In genomic region chr11:84960291-84960690, GRCm38 (mm10) we compare ENCODE assay signal across 11 mouse cellular contexts. TPM values are rescaled to one million over a fixed set of nuclear protein-coding genes. Genes with fewer than 3 reads are reported as not detected.
A peak's percentile ranks its signal among the peaks of the same experiment; 100 is the strongest.
DNase-seq lines count a peak whose midpoint lies in the region; ATAC-seq and TF ChIP-seq lines count a peak whose summit lies in the region.
"Had no signal": no experiment of that assay in that cellular context is flagged by ENCODE, and none has a peak within 500 bp of the region (broad histone marks: within the 10 kb centered on the region; RNA-seq: fewer than 3 reads in every experiment).

No protein-coding gene starts in this region.

- H3K27ac ChIP-seq in forebrain, embryonic 10.5 days, result peak overlapping the region; percentile 60
- no peak overlapping the region for H3K27ac ChIP-seq in forebrain, embryonic 15.5 days (replicated peaks)
- H3K27ac ChIP-seq in heart, embryonic 16.5 days (ENCODE audit: low read length), result no peak overlapping the region
- peak overlapping the region; percentile 36 for H3K27ac ChIP-seq in left cerebral cortex, adult 2 months
- no peak overlapping the region for H3K27ac ChIP-seq in small intestine, adult 2 months (ENCODE audit: insufficient read depth, low read depth, low read length)

- 29% methylated on average over 3 of the region's 3 CpGs for WGBS in forebrain, embryonic 10.5 days
- 35% methylated on average over 3 of the region's 3 CpGs for WGBS in forebrain, embryonic 15.5 days
- 44% methylated on average over 3 of the region's 3 CpGs for WGBS in heart, embryonic 16.5 days
- 68% methylated on average over 3 of the region's 3 CpGs for WGBS in small intestine, adult 2 months

- ATAC-seq in forebrain, embryonic 15.5 days (replicated peaks), result no peak
- ATAC-seq in heart, embryonic 16.5 days (replicated peaks; ENCODE audit: extremely low read depth, insufficient read depth, low FRiP score), result no peak
- ATAC-seq: forebrain, embryonic 16.5 days; hindbrain, embryonic 16.5 days had no signal

- no peak for TF ChIP-seq POLR2A in small intestine, adult 2 months (IDR thresholded peaks at IDR 0.05; ENCODE audit: low read depth, low read length)

- peaks cover 51% of the 10 kb centered on the region for H3K27me3 ChIP-seq in forebrain, embryonic 10.5 days (ENCODE audit: poor library complexity, severe bottlenecking)
- peaks cover 44% of the 10 kb centered on the region for H3K27me3 ChIP-seq in forebrain, embryonic 15.5 days
- H3K27me3 ChIP-seq in heart, embryonic 16.5 days (ENCODE audit: control insufficient read depth, insufficient read depth, low read length), result peaks cover 31% of the 10 kb centered on the region
- H3K27me3 ChIP-seq in small intestine, adult 2 months (ENCODE audit: control insufficient read depth, insufficient read depth, low read length), result no peaks in the 10 kb centered on the region

- H3K9me3 ChIP-seq in forebrain, embryonic 10.5 days, result no peaks in the 10 kb centered on the region
- no peaks in the 10 kb centered on the region for H3K9me3 ChIP-seq in forebrain, embryonic 15.5 days
- H3K9me3 ChIP-seq in heart, embryonic 16.5 days (replicated peaks; ENCODE audit: control insufficient read depth, low read length), result no peaks in the 10 kb centered on the region

- H3K4me2 ChIP-seq in forebrain, embryonic 15.5 days (replicated peaks), result no peak overlapping the region
- peak overlapping the region; percentile 31; the same call in 1 of the 2 replicates for H3K4me2 ChIP-seq in heart, embryonic 16.5 days (ENCODE audit: low read depth, low read length)

- peaks cover 42% of the 10 kb centered on the region for H3K4me1 ChIP-seq in forebrain, embryonic 10.5 days
- H3K4me1 ChIP-seq in forebrain, embryonic 15.5 days, result peaks cover 15% of the 10 kb centered on the region
- peaks cover 20% of the 10 kb centered on the region for H3K4me1 ChIP-seq in heart, embryonic 16.5 days (ENCODE audit: control insufficient read depth, insufficient read depth, low read length)
- peaks cover 53% of the 10 kb centered on the region for H3K4me1 ChIP-seq in small intestine, adult 2 months (ENCODE audit: control insufficient read depth, insufficient read depth, insufficient read length, low read length)

- H3K9ac ChIP-seq in forebrain, embryonic 15.5 days (replicated peaks), result no peak overlapping the region
- H3K9ac ChIP-seq in heart, embryonic 16.5 days (ENCODE audit: low read length), result no peak overlapping the region

- no peak overlapping the region for H3K4me3 ChIP-seq in forebrain, embryonic 10.5 days
- H3K4me3 ChIP-seq in forebrain, embryonic 15.5 days, result no peak overlapping the region
- no peak overlapping the region for H3K4me3 ChIP-seq in heart, embryonic 16.5 days (ENCODE audit: low read length)
- no peak overlapping the region; the same call in 1 of the 2 replicates for H3K4me3 ChIP-seq in left cerebral cortex, adult 2 months
- H3K4me3 ChIP-seq in small intestine, adult 2 months (ENCODE audit: low read depth, low read length), result 0 out of 2 replicates have a peak overlapping the region, but pooled peaks have one; percentile 44

- intact Hi-C loops in left cerebral cortex, adult 2 months (cut with DNase I), result no loop called here

- H3K36me3 ChIP-seq in forebrain, embryonic 10.5 days (replicated peaks), result no peaks in the 10 kb centered on the region
- H3K36me3 ChIP-seq in forebrain, embryonic 15.5 days, result no peaks in the 10 kb centered on the region
- no peaks in the 10 kb centered on the region for H3K36me3 ChIP-seq in heart, embryonic 16.5 days (ENCODE audit: control insufficient read depth, insufficient read depth)
- H3K36me3 ChIP-seq in small intestine, adult 2 months (ENCODE audit: control insufficient read depth, insufficient read depth, low read length), result peaks cover 5% of the 10 kb centered on the region; the same call in 1 of the 2 replicates

- no peak for TF ChIP-seq CTCF in left cerebral cortex, adult 2 months (IDR thresholded peaks at IDR 0.05)
- TF ChIP-seq CTCF in small intestine, adult 2 months (IDR thresholded peaks at IDR 0.05; ENCODE audit: extremely low read depth, insufficient read length, insufficient replicate concordance, low read depth, low read length), result no peak

- DNase-seq in forebrain, embryonic 10.5 days (ENCODE audit: extremely low spot score, low spot score), result no peak
- no peak for DNase-seq in heart, adult 11 months
- DNase-seq in left cerebral cortex, adult 2 months (ENCODE audit: extremely low spot score in 1 of 2, low spot score in 2 of 2), result no peak
- no peak for DNase-seq in left cerebral cortex, adult 9 months (ENCODE audit: low spot score in 2 of 2)
- DNase-seq: liver had no signal

RNA-seq across cellular contexts. Expression of gene Car4, which starts 2.7 kb away (rescaled TPM):
- 3.7 and 3.8 TPM in 2 replicates for polyA plus RNA-seq in forebrain, embryonic 10.5 days (2016; fragmentation: Nextera tagmentation; extraction: Ambion mirVana)
- polyA plus RNA-seq in forebrain, embryonic 15.5 days (2015; fragmentation: Nextera tagmentation; extraction: Ambion mirVana), result 1.9 and 2.7 TPM in 2 replicates
- polyA plus RNA-seq in heart, embryonic 16.5 days (2015; fragmentation: Nextera tagmentation; extraction: Ambion mirVana), result 1.0 and 1.1 TPM in 2 replicates
- total RNA-seq in left cerebral cortex, adult 2 months (2021), result 100 to 1,000 TPM in 1 of 2 experiments, 10 to 100 TPM in 1; 78.6 to 101 TPM
- polyA plus RNA-seq in small intestine, adult 2 months (2012; rRNA removed), result 13.9 and 46.7 TPM in 2 replicates
- polyA plus RNA-seq: C2C12 had no signal

RNA-seq across cellular contexts. Expression of gene Znhit3, which starts 44.1 kb away (rescaled TPM):
- 97.6 and 99.8 TPM in 2 replicates for polyA plus RNA-seq in forebrain, embryonic 10.5 days (2016; fragmentation: Nextera tagmentation; extraction: Ambion mirVana)
- 61.7 and 67.8 TPM in 2 replicates for polyA plus RNA-seq in forebrain, embryonic 15.5 days (2015; fragmentation: Nextera tagmentation; extraction: Ambion mirVana)
- 37.6 and 38.0 TPM in 2 replicates for polyA plus RNA-seq in heart, embryonic 16.5 days (2015; fragmentation: Nextera tagmentation; extraction: Ambion mirVana)
- 10 to 100 TPM; 34.8 to 36.5 TPM for total RNA-seq in left cerebral cortex, adult 2 months (2021)
- 3.3 and 4.3 TPM in 2 replicates for polyA plus RNA-seq in small intestine, adult 2 months (2012; rRNA removed)

Comparison
In these comparisons a context has a peak if more than half of its experiments do, and no peak if none do; other contexts are left out.
1. H3K27ac ChIP-seq: peak in forebrain, embryonic 10.5 days (single experiment) and left cerebral cortex, adult 2 months (single experiment); none in forebrain, embryonic 15.5 days (single experiment), heart, embryonic 16.5 days (single experiment) and small intestine, adult 2 months (single experiment).